Mouse (Mus musculus): ENCODE results near the gene Ccdc28b. TPM values are rescaled to one million over a fixed set of nuclear protein-coding genes. Genes with fewer than 3 reads are reported as not detected.

The Ccdc28b gene
- polyA plus RNA-seq, 1 experiment from 2014 or later: 34.2 TPM

DNA sequence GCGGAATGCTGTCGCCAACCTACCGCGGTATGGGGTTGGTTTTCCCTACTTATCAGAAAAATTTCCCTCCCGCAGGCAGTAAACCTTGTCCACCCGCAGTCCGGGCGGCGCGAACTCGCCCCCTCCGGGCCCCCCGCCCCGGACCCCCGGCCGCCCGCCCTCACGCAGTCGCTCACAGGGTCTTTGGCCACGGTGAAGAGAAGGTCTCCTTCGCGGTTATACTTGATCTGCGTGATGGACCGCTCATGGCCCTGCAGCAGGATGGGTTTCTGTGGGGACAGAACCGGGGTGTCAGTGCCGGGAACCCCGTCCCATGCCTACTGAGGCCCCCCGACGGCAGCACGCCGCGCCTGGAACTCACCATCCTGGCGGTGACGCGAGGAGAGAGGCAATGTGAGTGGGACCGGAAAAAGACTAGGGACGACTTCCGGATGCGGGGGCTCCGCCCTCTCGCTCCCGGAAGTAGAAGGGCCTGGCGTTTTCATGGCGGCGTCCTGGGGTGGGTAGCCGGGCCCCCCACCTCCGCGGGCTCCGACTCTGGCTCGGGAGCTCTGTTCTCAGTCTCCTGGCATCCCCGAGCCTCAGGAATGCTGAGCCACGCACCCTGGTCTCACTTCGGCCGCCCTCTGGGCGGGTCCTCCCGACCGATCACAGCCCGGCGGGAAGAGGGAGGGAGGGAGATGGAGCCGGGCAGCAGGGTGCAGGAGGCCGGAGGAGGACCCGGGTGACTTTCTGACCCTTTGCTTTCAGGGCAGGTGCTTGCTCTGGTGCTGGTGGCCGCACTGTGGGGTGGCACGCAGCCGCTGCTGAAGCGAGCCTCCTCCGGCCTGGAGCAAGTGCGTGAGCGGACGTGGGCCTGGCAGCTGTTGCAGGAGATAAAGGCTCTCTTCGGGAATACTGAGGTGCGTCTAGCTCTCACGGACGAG is 23.3 kb downstream of the Ccdc28b start, which contains the start of the genes Eif3i and Tmem234:
Gene Eif3i (minus strand): TSS at position 416 of the 926 bp plus-strand sequence.
Gene Tmem234 (plus strand): TSS at position 436 of the 926 bp plus-strand sequence.
- Histone ChIP-seq H3K4me3 (ENCODE audit: low read depth, low read length) (peak within 1 kb of the TSS; percentile 98), H3K27me3 (ENCODE audit: control insufficient read depth, insufficient read depth, low read length) (no peaks in the 10 kb centered on the region), H3K27ac (replicated peaks) (peak within 1 kb of the TSS; percentile 83), H3K4me1 (replicated peaks; ENCODE audit: control insufficient read depth, insufficient read depth) (peaks cover 7% of the 10 kb centered on the region; the same call in 1 of the 2 replicates), H3K9ac (ENCODE audit: low read length) (peak within 1 kb of the TSS; percentile 92), H3K4me2 (replicated peaks; ENCODE audit: low read depth) (peak within 1 kb of the TSS; percentile 88), H3K9me3 (ENCODE audit: control insufficient read depth, low read length) (no peaks in the 10 kb centered on the region), H3K36me3 (ENCODE audit: control insufficient read depth, insufficient read depth, low read length) (peaks cover 8% of the 10 kb centered on the region; the same call in 1 of the 2 replicates)
- DNase-seq (ENCODE audit: low spot score): peak; percentile 87
- under 1% methylated on average over 74 of the region's 74 CpGs for WGBS
- ATAC-seq (ENCODE audit: low FRiP score, low TSS enrichment): peak; percentile 91
- peak; percentile 24; the same call in 1 of the 2 replicates for TF ChIP-seq CTCF (IDR thresholded peaks at IDR 0.05; ENCODE audit: low read depth)
- no peak for TF ChIP-seq EP300 (optimal IDR thresholded peaks at IDR 0.05)

DNA sequence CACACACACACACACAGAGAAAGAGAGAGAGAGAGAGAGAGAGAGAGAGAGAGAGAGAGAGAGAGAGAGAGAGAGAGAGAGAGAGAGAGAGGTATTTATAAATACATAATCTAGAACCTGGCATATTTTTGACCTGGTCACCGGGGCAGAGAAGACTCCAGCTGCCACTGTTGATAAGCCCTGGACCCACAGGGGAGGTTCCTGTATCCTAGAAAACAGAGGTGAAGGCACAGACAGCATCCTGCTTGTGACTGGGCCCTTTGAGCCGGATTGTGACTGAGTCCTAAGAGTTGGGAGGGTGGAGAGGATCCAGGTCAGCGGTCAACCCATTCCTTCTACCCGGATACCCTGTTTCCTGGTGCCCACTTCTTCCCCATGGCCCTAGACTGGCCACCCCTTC is 34.9 kb downstream of the Ccdc28b start:
- H3K9me3 ChIP-seq (ENCODE audit: control insufficient read depth, low read length): no peaks in the 10 kb centered on the region
- H3K4me3 ChIP-seq (ENCODE audit: low read depth, low read length): no peak overlapping the region
- no peak overlapping the region for H3K27ac ChIP-seq (replicated peaks)
- no peaks in the 10 kb centered on the region for H3K27me3 ChIP-seq (ENCODE audit: control insufficient read depth, insufficient read depth, low read length)
- WGBS: 70% methylated on average over 4 of the region's 4 CpGs
- 0 out of 2 replicates have a peak, but pooled peaks cover 3% of the 10 kb centered on the region for H3K4me1 ChIP-seq (replicated peaks; ENCODE audit: control insufficient read depth, insufficient read depth)
- ATAC-seq (ENCODE audit: low FRiP score, low TSS enrichment) (no peak), DNase-seq (ENCODE audit: low spot score) (no peak)
- H3K9ac ChIP-seq (ENCODE audit: low read length): no peak overlapping the region
- TF ChIP-seq CTCF (IDR thresholded peaks at IDR 0.05; ENCODE audit: low read depth): no peak
- no peak for TF ChIP-seq EP300 (optimal IDR thresholded peaks at IDR 0.05)
- H3K4me2 ChIP-seq (replicated peaks; ENCODE audit: low read depth): no peak overlapping the region
- peaks cover 16% of the 10 kb centered on the region for H3K36me3 ChIP-seq (ENCODE audit: control insufficient read depth, insufficient read depth, low read length)

DNA sequence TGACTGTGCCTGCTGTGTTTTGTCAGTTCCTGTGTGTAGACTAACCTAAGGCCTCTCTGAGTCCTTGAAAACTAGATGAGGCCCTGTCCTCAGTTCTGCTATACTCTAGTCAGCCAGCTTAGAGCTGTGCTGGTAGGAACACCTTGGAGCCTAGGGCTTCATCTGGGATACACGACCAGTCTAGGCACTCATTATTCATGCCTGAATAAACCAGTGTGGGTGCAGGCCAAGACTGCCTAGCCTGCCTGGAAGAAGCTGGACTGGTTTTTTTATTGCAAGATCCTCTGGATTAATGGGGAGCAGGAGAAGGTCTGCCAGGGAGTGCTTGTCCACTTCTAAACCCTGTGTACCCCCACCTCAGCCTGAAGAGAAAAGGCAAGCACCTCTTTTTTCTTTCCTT is 36.8 kb downstream of the Ccdc28b start:
- WGBS: 23% methylated on average over 1 of the region's 1 CpGs

DNA sequence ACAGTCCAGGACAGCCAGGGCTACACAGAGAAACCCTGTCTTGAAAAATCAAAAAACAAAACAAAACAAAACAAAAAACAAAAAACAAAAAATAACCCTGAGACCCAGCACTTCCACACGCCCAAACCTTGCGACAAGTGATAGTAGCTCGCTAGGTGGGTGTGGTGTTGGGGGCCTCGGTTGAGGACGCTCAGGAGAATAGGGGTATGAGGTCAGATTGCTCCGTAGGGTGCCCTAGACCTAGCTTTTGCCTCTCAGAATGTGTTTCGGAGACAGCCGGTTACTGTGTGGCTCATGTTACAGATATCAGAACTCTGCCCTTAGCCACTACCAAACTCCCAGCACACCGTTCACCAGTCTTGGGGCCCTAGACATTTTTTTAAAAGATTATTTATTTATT is 38.0 kb downstream of the Ccdc28b start:
- 89% methylated on average over 9 of the region's 9 CpGs for WGBS
- Histone ChIP-seq H3K9ac (ENCODE audit: low read length) (no peak overlapping the region), H3K4me3 (ENCODE audit: low read depth, low read length) (no peak overlapping the region), H3K4me1 (replicated peaks; ENCODE audit: control insufficient read depth, insufficient read depth) (0 out of 2 replicates have a peak, but pooled peaks cover 3% of the 10 kb centered on the region), H3K9me3 (ENCODE audit: control insufficient read depth, low read length) (no peaks in the 10 kb centered on the region), H3K27ac (replicated peaks) (no peak overlapping the region), H3K36me3 (ENCODE audit: control insufficient read depth, insufficient read depth, low read length) (no peaks in the 10 kb centered on the region), H3K4me2 (replicated peaks; ENCODE audit: low read depth) (peak overlapping the region; percentile 69), H3K27me3 (ENCODE audit: control insufficient read depth, insufficient read depth, low read length) (no peaks in the 10 kb centered on the region)
- no peak for DNase-seq (ENCODE audit: low spot score)
- ATAC-seq (ENCODE audit: low FRiP score, low TSS enrichment): no peak
- TF ChIP-seq CTCF (IDR thresholded peaks at IDR 0.05; ENCODE audit: low read depth): no peak
- no peak for TF ChIP-seq EP300 (optimal IDR thresholded peaks at IDR 0.05)

More for the DNA sequence above, 36.8 kb downstream of the Ccdc28b start:
- ATAC-seq (ENCODE audit: low FRiP score, low TSS enrichment): no peak
- peaks cover 2% of the 10 kb centered on the region; the same call in 1 of the 2 replicates for H3K36me3 ChIP-seq (ENCODE audit: control insufficient read depth, insufficient read depth, low read length)
- no peak overlapping the region for H3K4me2 ChIP-seq (replicated peaks; ENCODE audit: low read depth)
- H3K9ac ChIP-seq (ENCODE audit: low read length): no peak overlapping the region
- no peaks in the 10 kb centered on the region for H3K9me3 ChIP-seq (ENCODE audit: control insufficient read depth, low read length)
- DNase-seq (ENCODE audit: low spot score): no peak
- no peak overlapping the region for H3K4me3 ChIP-seq (ENCODE audit: low read depth, low read length)
- no peak for TF ChIP-seq CTCF (IDR thresholded peaks at IDR 0.05; ENCODE audit: low read depth)
- TF ChIP-seq EP300 (optimal IDR thresholded peaks at IDR 0.05): no peak
- no peaks in the 10 kb centered on the region for H3K27me3 ChIP-seq (ENCODE audit: control insufficient read depth, insufficient read depth, low read length)
- H3K27ac ChIP-seq (replicated peaks): no peak overlapping the region
- H3K4me1 ChIP-seq (replicated peaks; ENCODE audit: control insufficient read depth, insufficient read depth): 0 out of 2 replicates have a peak, but pooled peaks cover 3% of the 10 kb centered on the region

DNA sequence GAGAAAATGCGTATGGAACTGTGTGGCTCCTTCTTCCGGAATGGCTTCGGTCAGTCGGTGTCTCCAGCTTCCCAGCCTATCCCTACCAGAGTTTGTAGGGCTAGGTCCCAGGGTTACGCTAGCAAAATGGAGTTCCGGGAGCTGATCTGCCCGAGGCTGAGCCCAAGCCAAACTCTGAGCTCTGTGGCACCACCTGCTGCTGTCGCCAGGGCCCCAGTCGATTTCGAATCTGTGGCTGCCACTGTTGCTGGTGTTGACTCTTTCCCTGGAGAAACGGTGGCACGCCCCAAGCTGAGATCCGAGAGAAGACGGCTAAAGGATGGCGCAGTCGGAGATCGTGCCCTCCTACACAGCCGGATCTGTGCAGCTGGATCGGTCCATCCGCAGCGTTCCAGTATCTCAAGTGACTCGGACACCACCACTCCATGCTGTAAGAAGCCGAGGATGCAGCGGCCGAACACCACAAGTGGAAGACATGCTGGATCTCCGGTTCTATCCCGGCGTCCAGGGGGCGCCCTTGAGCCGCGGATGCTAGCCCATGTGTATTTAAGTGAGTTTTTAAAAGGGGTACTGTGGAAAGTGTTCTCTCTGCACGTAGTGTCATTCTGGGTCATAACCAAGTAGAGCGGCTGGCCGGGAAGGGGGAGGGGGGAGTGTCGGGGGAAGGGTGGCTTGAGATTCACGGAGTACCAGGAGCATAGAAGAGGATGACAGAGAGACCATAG is 38.7 kb downstream of the Ccdc28b start:
- Histone ChIP-seq H3K27ac (replicated peaks) (peak overlapping the region; percentile 78), H3K27me3 (ENCODE audit: control insufficient read depth, insufficient read depth, low read length) (no peaks in the 10 kb centered on the region), H3K9ac (ENCODE audit: low read length) (peak overlapping the region; percentile 63), H3K4me1 (replicated peaks; ENCODE audit: control insufficient read depth, insufficient read depth) (0 out of 2 replicates have a peak, but pooled peaks cover 3% of the 10 kb centered on the region), H3K4me3 (ENCODE audit: low read depth, low read length) (peak overlapping the region; percentile 43), H3K9me3 (ENCODE audit: control insufficient read depth, low read length) (no peaks in the 10 kb centered on the region), H3K4me2 (replicated peaks; ENCODE audit: low read depth) (peak overlapping the region; percentile 69), H3K36me3 (ENCODE audit: control insufficient read depth, insufficient read depth, low read length) (no peaks in the 10 kb centered on the region)
- DNase-seq (ENCODE audit: low spot score) (peak; percentile 87), ATAC-seq (ENCODE audit: low FRiP score, low TSS enrichment) (peak; percentile 87)
- 2% methylated on average over 36 of the region's 36 CpGs for WGBS
- TF ChIP-seq EP300 (optimal IDR thresholded peaks at IDR 0.05) (no peak), CTCF (IDR thresholded peaks at IDR 0.05; ENCODE audit: low read depth) (peak; percentile 82)

Data from stomach, postnatal 0 days (tissue).